Mouse (Mus musculus) frontal cortex, postnatal 36 days (tissue): ENCODE measurements at regions not wholly inside any gene's neighbourhood (a gene's known extent, or its start where the extent isn't known, plus 50 kb on each side); places are given as distances from the start of the nearest gene placed in this dataset.

Source experiments
- DNase-seq, 2 experiments: peaks; one replicate each; pipeline ENCODE4 v3.0.0; 2022; ENCODE audit warnings: low spot score in 2 of 2

DNA sequence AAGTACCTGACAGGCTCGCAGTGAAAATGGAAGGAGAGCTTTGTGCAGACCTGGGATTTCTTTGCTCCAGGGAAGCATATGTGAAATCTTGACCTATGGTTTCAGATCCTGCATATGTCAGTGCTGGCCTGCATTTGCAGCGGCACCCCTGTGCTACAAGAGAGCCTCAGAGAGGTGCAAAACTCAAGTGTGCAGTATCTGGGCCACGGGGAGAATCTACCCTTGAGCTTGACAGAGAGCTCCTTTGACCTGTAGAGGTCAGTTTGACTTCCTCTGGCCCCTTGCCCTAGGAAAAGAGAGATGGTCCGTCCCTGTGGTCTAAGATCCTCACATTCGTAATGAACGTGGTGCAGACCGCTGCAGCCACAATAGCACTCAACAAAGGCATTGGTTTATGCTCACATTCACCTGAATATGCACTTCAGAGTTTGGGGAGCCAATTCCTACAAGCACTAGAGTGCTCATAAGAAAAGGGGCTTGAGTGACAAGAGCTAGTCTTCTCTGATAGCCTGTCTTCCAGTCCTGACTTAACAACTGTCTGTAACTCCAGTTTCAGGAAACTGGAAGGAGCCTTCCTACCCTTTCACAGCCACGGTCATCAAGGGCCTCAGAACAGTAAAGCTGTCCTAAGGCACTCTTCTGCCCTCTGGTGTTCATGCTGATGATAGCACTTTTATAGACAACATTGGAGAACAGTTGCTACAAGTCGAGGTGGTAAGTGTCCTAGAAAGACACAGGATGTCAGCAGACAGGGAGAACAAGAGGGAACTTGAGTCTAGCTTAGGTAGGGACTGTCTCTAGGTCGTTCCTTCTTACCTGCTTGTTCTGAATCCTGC is 200.0 kb upstream of the Apob start:
- peak; percentile 55 to 90 for DNase-seq

DNA sequence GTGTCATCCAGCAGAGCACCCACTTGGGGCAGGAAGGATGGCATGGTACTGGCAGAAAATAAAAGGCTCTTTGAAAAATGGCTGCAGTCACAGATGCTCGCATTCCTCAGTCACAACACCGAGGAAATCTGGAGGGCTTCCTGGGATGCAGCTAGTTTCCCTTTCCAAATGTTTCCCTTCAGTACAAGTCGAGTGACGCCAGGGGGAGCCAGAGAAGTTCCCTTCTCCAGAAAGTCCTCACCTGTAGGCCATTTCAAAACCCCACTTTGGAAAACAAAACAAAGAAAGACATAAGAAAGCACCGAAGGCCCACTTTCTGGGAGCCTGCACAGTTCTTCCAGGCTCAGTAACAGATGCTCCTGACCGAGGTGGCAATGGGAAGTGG is 199.4 kb upstream of the Apob start:
- DNase-seq = no peak

DNA sequence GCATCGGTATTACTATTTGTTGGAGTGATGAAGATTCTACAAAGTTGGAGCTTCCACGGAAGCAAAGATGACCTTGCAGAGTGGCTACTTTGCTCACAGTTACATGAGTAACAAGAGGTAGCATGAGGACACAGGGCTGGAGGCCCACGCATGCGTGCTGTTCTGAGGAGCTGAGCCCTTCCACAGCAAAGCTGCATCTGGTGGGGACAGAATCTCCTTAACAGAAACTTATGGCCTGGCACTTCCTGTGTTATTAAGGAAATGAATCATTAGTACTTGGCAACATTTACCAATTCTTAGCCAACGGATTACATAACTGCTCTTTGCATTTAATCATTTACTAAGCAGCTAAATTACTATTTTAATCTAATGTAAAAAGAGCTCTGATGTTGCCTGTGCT is 160.8 kb upstream of the Apob start:
- peak; percentile 47 to 51 for DNase-seq

DNA sequence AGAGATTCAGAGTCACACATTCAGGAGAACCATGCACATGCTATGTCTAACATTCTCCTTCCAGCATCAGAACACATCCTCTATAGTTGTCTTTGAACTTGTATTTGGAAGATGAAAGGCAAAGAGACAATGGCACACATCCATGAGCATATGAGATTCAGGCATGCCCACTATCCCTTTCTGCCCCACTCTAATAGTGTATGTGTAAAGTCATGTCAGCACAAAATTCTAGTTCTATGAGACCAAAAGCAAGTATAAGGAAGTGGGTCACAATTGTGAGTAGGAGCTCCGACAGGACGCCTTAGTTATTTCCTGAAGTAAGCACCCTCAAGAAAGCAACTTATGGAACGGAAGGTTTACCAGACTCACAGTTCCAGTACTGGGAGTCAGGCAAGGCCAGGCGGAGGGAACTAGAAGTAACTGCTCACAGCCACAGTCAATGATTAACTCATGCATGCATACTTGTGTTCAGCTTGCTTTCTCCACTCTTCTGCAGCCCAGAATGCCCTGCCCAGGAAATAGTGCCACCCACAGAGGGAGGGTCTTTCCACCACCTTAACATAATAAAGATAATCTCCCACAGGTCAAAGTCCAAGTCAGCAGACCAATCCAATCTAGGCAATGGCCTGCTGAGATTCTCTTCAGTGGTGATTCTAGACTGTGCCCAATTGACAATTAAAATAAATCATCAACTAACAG is 157.3 kb upstream of the Apob start:
- no peak for DNase-seq

GRCm38 (mm10) chr12:7820718-7821117 is 156.7 kb upstream of the Apob start:
- no peak for DNase-seq

- no peak for DNase-seq
Observed at GRCm38 (mm10) chr12:7835731-7836130, 141.7 kb upstream of the Apob start.

GRCm38 (mm10) chr12:7853876-7854275 is 123.6 kb upstream of the Apob start:
- peak in 1 of 2 experiments; percentile 42 for DNase-seq

DNA sequence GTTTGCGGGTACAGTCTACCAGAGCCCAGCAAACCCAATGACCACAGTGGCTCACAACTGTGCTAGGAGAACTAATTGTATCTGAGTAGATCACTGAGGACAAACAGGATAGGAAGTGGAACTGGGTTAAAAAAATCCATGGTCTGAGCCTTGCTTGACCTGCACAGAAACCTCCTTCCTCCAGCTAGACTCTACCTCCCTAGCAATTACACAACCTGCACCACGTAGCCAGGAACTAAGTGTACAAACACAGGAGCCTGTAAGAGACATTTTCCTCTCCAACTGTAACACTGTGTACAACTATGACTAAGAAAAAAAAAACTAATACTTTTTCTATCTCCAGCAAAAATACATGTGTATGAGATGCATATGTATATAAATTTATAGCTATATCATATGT is 121.8 kb upstream of the Apob start:
- DNase-seq = no peak

GRCm38 (mm10) chr12:7859533-7859932 is 117.9 kb upstream of the Apob start:
- no peak for DNase-seq

DNA sequence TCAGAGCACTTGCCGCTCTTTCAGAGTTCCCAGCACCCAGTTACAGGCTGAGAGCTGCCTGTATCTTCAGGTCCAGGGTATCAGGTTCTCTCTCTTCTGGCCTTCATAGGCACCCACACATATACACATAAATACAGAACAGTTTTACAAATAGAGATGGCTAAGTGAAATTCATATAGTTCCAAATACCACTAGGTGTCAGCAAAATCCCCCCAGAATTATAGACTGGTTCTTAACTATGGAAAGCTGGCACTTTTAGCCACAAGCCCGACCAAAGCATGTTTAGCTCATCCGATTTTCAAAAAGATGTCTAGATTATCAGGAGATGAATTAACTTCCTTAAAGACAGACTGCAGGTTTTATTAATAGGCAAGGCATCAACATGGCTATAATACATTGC is 107.4 kb upstream of the Apob start:
- DNase-seq = peak in 1 of 2 experiments; percentile 22

DNA sequence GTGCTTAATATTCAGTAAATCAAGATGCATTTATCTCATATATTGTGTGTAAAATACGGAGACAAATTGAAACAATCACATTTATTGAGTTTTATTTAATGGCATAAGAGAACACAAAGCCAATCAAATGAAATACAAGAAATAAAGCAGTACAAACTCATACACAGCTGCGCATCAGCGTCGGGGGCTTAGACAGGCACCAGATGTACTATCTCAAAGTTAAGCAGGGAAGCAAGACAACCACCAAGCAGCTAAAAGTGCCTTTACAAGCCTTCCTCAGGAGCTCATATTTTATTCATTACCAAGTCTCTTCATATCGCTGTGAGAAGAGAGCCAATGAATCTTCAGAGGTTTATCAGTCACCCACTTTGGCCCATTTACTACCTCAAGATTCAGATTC is 107.0 kb upstream of the Apob start:
- no peak for DNase-seq

DNA sequence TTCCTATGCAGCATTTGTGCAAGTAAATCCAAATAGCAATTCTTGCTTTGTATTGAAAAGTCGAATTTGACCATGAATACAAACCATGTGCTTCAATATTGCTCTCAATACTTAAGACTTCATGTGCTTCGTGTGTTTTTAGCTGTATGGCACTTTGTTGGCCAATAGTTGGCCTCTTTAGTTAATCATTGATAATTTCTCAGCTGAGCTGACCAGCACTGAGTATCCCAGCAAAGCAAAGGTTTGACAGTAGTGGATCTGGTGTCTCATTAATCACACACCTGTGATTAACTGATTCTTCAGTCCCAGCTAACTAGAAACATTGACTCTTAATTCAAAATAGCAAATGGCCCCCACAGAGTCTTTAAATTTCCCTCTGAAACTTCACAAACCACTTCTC is 102.0 kb upstream of the Apob start:
- no peak for DNase-seq

- DNase-seq = no peak
Observed at GRCm38 (mm10) chr12:7876302-7877063, 101.0 kb upstream of the Apob start.

- DNase-seq = no peak
Observed at GRCm38 (mm10) chr12:7878761-7879160, 98.7 kb upstream of the Apob start.

- DNase-seq = no peak
Observed at GRCm38 (mm10) chr12:7896156-7896555, 81.3 kb upstream of the Apob start.

GRCm38 (mm10) chr12:7905329-7905728 is 72.1 kb upstream of the Apob start:
- DNase-seq = no peak

- DNase-seq = no peak
Observed at GRCm38 (mm10) chr12:7906831-7907230, 70.6 kb upstream of the Apob start.

DNA sequence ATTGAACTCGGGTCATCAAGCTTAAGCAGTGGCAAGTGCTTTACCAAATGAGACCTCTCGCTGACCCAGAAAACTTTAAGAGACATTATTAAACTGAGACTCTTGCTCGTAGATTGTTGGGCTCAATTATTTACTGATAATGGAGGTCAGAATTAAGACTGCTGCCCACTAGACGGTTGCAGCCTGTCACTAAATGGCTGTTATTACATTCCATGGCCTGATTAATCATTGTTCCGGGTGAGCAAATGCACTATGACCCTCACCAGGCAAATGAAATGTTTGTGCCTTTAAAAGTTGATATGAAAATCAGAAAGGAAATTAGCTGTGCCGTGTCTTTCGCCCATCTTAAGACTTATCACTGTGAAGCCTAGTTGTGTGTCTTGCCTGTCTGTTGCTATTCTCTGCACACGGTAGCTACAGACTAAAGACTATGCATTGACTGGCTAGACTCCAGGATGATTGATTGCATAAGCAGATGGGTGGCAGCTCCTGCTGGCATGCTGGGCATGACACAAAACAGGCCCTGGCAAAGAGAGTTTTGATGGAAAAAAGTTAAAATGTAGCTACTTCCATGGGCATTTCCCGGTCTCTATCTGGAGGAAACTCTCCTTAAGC is 67.6 kb upstream of the Apob start:
- DNase-seq = no peak

DNA sequence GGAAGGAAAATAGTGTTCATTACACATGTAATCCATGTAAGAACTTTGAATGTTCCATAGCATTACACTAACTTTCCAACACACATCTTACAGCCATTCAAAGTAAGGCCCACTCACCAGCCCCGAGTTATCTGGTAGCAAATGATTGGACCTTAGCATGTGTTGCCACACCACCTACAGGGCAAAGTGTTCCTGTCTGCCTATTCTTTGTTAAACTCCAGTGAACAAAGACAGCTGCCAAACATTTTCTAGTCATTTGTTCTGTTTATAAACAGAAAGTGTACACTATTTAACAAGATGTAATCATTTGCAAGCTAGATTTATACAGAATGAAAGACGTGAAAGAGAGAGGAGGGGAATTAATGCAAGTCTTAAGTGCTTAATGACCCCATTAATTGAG is 66.9 kb upstream of the Apob start:
- DNase-seq = no peak

- peak in 1 of 2 experiments; percentile 13 for DNase-seq
Observed at GRCm38 (mm10) chr12:7918385-7918784, 59.1 kb upstream of the Apob start.

- DNase-seq = no peak
Observed at GRCm38 (mm10) chr12:7918967-7919708, 58.3 kb upstream of the Apob start.
